Mouse (Mus musculus) heart, adult 11 months (tissue): ENCODE results near the gene Npff.
A peak's percentile ranks its signal among the peaks of the same experiment; 100 is the strongest.

ENCODE experiments used
- DNase-seq: peaks from one replicate; pipeline ENCODE4 v3.0.0; 2022

Gene Npff

GRCm38 (mm10) chr15:102524892-102525485 is at the start of gene Npff:
Gene Npff, minus strand, starts transcription at chr15:102524942.
- peak; percentile 94 for DNase-seq

GRCm38 (mm10) chr15:102572081-102572480 is 47.3 kb upstream of the Npff start:
- no peak for DNase-seq

GRCm38 (mm10) chr15:102567849-102568248 is 43.1 kb upstream of the Npff start:
- DNase-seq, result no peak

- peak; percentile 55 for DNase-seq
These were observed 38.9 kb upstream of the Npff start for GRCm38 (mm10) chr15:102563681-102564080.

- DNase-seq, result peak; percentile 63
These were observed 38.3 kb upstream of the Npff start for GRCm38 (mm10) chr15:102563061-102563460.

GRCm38 (mm10) chr15:102562491-102562890 is 37.7 kb upstream of the Npff start:
- no peak for DNase-seq

- no peak for DNase-seq
These were observed 32.8 kb upstream of the Npff start for GRCm38 (mm10) chr15:102557580-102557979.

GRCm38 (mm10) chr15:102555581-102555980 is 30.8 kb upstream of the Npff start:
- DNase-seq, result no peak

- DNase-seq, result no peak
These were observed 27.9 kb upstream of the Npff start for GRCm38 (mm10) chr15:102552599-102552998.

GRCm38 (mm10) chr15:102547478-102547877 is 22.7 kb upstream of the Npff start:
- DNase-seq, result peak; percentile 93

- DNase-seq, result peak; percentile 97
These were observed 22.1 kb upstream of the Npff start for GRCm38 (mm10) chr15:102546677-102547427.

- DNase-seq, result no peak
These were observed 21.5 kb upstream of the Npff start for GRCm38 (mm10) chr15:102546246-102546645.

- peak; percentile 48 for DNase-seq
These were observed 20.1 kb upstream of the Npff start for GRCm38 (mm10) chr15:102544801-102545200.

GRCm38 (mm10) chr15:102533926-102534325 is 9.2 kb upstream of the Npff start:
- peak; percentile 85 for DNase-seq

- peak; percentile 53 for DNase-seq
These were observed 7.6 kb upstream of the Npff start for GRCm38 (mm10) chr15:102532106-102532900.

- DNase-seq, result peak; percentile 62
These were observed 6.8 kb upstream of the Npff start for GRCm38 (mm10) chr15:102531586-102531985.

- peak; percentile 85 for DNase-seq
These were observed 5.8 kb upstream of the Npff start for GRCm38 (mm10) chr15:102530566-102530965.

GRCm38 (mm10) chr15:102528396-102528795 is 3.7 kb upstream of the Npff start:
- peak; percentile 76 for DNase-seq

- DNase-seq, result peak; percentile 61
These were observed 3.2 kb upstream of the Npff start for GRCm38 (mm10) chr15:102527936-102528335.

GRCm38 (mm10) chr15:102526111-102527002 is 1.6 kb upstream of the Npff start:
- DNase-seq, result peak; percentile 72

GRCm38 (mm10) chr15:102521480-102521879 is 3.3 kb downstream of the Npff start:
- peak; percentile 86 for DNase-seq

GRCm38 (mm10) chr15:102520416-102520815 is 4.3 kb downstream of the Npff start:
- peak; percentile 94 for DNase-seq
